Mouse (Mus musculus) layer of hippocampus, adult 2 months (tissue): ENCODE data around the gene Nthl1. TPM values are rescaled to one million over a fixed set of nuclear protein-coding genes. Genes with fewer than 3 reads are reported as not detected.

ENCODE experiments used
- DNase-seq, 2 experiments: peaks; one replicate each; pipeline ENCODE4 v3.0.0; 2022; ENCODE audit warnings: low spot score in 2 of 2
- H3K27ac ChIP-seq: fragments of 200-600 bp; 2 replicates; pipeline ENCODE4 v1.8.1; 2022
- H3K4me3 ChIP-seq: fragments of 200-600 bp; 2 replicates; pipeline ENCODE4 v1.8.1; 2022; ENCODE audit warnings: mild to moderate bottlenecking
- CTCF ChIP-seq: fragments of 200-600 bp; conservative IDR thresholded peaks from 2 replicates; pipeline ENCODE4 v1.8.1; 2022; ENCODE audit warnings: antibody characterized with exemption, mild to moderate bottlenecking, moderate library complexity
- total RNA-seq, 2 experiments: library from RNA; stranded (reverse); gene quantifications; 2 replicates each; pipeline ENCODE4 v1.2.3; 2021

Gene Nthl1
- total RNA-seq, 2 experiments from 2014 or later = 6.2 to 6.8 TPM

DNA sequence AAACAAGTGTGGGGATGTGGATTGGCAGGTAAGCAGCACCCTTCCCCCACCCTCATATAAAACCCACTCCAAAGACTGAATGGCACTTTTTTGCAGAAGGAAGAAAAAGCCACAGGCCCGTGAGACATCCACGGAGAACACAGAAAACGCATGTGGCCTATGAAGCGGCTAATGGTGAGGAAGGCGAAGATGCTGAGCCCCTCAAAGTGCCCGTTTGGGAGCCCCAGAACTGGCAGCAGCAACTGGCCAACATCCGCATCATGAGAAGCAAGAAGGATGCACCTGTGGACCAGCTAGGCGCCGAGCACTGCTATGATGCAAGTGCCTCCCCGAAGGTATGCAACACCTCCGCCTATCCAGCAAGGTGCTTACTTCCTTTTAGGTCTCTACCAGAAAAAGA, 1.4 kb downstream of the Nthl1 start:
- TF ChIP-seq CTCF = no peak
- DNase-seq = no peak
- Histone ChIP-seq H3K27ac (peak overlapping the region; percentile 92; the same call in 1 of the 2 replicates), H3K4me3 (no peak overlapping the region)

DNA sequence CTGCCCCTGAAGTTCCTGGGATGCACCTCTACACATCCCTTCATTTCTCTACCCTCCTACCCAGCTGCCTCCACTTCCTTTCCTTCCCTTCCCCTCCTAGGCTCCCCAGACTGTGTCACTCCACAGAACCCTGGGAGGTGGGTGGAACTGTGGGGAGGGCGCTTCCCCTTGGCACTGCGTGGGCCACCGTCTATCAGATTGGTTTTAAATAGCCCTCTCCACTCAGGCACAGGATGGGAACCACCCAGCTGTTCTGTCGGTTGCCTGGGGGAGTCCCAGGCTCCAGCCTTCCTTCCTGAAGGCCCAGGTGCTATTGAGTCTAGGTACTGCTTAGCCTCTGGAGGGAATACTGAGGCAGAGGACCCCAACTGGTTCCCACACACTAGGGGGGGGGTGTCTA, 2.5 kb downstream of the Nthl1 start:
- Histone ChIP-seq H3K4me3 (no peak overlapping the region), H3K27ac (peak overlapping the region; percentile 44)
- DNase-seq = no peak
- TF ChIP-seq CTCF = no peak

DNA sequence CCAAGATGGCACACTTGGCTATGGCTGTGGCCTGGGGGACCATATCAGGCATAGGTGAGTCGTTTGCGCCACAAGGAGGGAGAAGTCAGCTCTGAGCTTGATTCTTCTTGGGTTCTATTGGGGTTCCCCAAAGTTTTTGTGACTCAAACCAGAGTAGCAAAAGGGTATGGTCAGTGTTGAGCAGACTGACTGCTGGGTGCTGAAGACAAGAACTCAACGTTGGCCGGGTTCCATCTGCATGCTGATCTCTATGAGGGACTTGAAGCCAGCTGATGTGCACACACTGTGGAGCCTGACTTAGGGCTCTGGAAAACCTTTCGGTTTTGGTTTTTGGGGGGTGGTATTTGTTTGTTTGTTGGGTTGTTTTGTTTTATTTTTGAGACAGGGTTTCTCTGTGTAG, 3.2 kb downstream of the Nthl1 start:
- TF ChIP-seq CTCF = no peak
- Histone ChIP-seq H3K27ac (peak overlapping the region; percentile 44), H3K4me3 (no peak overlapping the region)
- DNase-seq = no peak

DNA sequence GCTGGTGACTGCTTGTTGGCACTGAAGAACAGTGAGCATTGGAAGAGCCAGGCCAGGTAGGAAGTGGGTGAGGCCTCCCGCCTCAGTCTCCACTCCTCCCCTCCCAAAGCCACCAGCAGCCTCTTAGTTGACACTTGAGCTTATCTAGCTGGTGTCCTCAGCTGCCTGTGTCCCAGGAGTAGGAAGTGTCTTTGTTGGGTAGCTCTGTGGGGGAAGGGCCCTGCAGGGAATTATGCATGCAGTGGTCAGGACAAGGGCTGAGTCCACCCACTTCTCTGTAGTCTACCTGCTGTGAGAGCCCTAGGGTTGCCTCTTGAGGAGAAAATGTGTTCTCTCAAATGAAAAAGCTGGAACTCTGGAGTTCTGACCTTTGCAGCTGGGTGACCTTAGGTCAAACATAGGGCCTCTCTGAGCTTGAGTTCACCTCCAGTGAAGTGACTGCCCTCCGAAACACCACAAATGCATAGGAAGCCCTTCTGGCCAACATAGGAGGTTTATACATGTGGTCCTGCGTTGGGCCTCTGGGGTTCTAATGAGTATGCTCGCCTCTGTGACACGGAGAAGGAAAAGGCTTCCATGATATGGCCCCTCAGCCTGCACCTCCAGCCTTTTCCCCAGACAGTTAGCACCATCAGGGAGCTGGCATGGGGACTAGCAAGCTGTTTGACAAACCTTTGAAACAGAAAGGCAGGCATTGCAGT, 4.5 kb downstream of the Nthl1 start:
- Histone ChIP-seq H3K4me3 (no peak overlapping the region), H3K27ac (0 out of 2 replicates have a peak overlapping the region, but pooled peaks have one; percentile 23)
- no peak for TF ChIP-seq CTCF
- DNase-seq = no peak

DNA sequence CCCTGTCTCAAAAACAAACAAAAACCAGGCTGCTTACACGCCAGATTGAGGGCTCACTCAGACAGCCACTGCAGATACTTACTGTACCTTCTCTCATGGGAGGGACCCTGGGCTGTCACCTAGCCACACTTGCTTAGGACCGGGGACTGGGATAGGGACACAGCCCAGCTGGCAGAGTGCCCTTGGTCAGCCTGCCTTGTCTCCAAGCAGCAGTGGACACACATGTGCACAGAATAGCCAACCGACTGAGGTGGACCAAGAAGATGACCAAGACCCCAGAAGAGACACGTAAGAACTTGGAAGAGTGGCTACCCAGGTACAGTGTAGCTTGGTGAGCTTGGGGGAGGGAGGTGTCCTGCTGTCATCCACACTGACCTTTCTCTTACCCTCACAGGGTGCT, 5.7 kb downstream of the Nthl1 start:
- TF ChIP-seq CTCF = no peak
- no peak overlapping the region for H3K4me3 ChIP-seq
- H3K27ac ChIP-seq = no peak overlapping the region
- no peak for DNase-seq

DNA sequence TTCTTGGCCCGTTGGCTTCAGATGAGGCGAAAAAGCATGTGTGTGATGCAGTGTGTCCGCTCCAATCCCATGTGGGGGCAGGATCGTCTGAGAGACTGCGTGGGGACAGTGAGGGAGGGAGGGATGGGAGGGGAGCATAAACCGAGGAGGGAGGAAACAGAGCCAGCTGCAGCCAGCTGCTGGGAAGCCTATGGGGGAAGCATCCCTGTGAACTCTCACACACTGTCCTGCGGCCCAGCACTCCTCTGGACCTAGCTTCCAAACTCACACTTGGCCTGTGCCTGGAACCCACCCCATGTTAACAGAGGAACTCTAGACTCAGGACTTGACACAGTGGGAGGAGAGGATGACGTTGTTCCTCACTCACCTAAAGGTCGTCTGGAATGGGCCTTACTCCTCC, 6.4 kb downstream of the Nthl1 start:
- no peak for DNase-seq
- Histone ChIP-seq H3K27ac (no peak overlapping the region), H3K4me3 (no peak overlapping the region)
- TF ChIP-seq CTCF = no peak

DNA sequence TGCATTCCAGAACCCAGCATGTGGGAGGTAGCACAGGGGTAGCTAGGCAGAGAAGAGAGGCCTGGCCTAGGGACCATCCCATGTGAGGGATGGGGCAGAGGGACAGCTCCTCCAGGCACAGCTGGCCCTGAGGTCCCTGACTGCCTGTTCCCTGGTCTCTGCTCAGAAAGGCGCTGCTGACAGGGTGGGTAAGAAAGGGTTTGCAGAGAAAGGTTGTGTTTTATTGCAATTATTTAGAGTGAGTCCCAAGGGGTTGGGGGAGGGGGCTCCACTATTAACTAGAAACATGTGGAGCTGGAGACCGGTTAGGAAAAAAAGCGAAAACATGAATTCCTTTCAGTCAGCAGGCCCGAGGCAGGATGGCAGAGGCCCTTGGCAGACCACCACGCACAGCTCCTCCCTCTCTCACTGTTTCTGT, 7.1 kb downstream of the Nthl1 start:
- Histone ChIP-seq H3K27ac (no peak overlapping the region), H3K4me3 (no peak overlapping the region)
- no peak for DNase-seq
- TF ChIP-seq CTCF = no peak

DNA sequence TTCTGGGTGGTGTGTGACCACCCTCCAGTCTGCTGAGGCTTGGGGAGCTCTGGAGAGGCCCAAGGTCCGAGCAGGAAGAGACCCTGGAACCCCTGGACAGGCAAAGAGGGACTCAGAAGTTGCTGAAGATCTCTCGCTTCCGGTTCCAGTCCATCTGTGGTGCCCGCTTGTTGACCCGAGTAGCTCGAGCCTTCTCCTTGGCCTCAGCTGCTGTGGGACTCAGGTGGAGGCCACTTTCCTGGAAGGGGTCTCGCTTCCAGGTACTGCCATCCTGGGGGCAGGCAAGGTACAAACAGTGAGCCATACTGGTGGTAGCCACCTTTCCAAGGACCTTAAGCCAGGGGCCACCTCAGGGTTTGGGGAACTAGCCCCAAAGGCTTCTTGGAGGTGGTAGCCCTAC, 7.6 kb downstream of the Nthl1 start:
- no peak for TF ChIP-seq CTCF
- no peak overlapping the region for H3K27ac ChIP-seq
- no peak overlapping the region for H3K4me3 ChIP-seq
- no peak for DNase-seq

DNA sequence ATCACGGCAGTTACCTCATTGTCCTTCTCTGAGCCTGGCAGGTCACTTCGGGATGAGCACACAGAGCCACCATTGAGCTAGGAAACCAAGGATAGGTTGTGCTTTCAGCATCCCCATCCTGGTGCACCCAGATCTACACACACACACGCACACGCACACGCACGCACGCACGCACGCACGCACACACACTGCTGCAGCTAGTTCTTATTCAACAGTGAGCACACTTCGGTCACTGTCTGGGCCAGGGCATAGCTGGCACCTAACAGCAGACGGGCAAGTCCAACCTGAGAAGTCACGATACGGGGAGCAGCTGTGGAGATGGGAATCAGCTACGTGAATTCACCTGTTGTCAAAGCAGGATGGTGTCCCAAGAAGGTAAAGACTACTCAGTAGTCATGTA, 8.1 kb downstream of the Nthl1 start:
- H3K4me3 ChIP-seq = no peak overlapping the region
- H3K27ac ChIP-seq = no peak overlapping the region
- no peak for DNase-seq
- TF ChIP-seq CTCF = no peak

DNA sequence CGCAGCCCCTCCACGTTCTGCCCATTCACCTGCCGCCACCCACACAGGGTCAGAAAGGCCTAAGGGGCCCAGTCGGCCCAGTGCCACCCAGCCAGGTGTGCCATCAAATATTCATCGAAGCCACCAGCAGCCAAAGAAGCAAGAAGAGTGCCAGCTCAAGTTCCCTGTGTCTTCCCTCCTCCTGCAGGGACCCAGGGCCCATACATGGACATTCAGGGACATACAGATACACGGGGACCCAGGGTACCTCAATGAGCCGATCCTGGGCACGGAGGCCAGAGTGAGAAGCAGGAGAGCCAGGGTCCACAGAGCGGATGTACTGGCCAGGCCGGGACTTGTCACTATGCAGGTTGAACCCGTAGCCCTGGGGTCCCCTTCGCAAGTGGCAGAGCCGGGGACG, 9.5 kb downstream of the Nthl1 start:
- Histone ChIP-seq H3K27ac (no peak overlapping the region), H3K4me3 (no peak overlapping the region)
- TF ChIP-seq CTCF = no peak
- DNase-seq = no peak

DNA sequence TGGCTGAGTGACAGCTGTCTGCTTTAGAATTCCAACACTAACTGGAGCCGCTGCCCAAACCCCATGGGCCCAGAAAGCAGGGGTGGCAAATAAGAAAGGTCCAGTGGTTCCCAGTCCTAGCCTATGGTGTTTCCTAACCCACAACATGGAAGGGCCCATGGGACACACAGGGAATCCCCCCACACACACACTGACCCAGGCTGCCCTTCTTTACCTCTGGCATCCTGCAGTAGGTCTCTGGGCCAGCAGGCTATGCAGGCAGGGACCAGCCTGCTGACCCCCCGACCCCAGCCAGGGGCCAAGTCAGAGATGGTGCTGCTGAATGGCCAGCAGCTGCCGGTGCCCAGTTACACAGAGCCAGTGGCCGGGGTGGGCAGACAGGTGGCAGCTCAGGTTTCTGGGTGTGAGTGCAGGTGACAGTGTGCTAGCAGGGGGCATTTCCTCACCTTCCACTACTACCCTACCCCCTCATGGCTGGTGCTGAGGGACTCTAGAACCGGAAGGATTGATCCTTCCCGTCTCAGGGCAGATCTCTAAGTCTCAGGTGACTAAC, 10.4 kb downstream of the Nthl1 start:
- DNase-seq = no peak
- H3K4me3 ChIP-seq = no peak overlapping the region; the same call in 1 of the 2 replicates
- TF ChIP-seq CTCF = no peak
- H3K27ac ChIP-seq = peak overlapping the region; percentile 89

DNA sequence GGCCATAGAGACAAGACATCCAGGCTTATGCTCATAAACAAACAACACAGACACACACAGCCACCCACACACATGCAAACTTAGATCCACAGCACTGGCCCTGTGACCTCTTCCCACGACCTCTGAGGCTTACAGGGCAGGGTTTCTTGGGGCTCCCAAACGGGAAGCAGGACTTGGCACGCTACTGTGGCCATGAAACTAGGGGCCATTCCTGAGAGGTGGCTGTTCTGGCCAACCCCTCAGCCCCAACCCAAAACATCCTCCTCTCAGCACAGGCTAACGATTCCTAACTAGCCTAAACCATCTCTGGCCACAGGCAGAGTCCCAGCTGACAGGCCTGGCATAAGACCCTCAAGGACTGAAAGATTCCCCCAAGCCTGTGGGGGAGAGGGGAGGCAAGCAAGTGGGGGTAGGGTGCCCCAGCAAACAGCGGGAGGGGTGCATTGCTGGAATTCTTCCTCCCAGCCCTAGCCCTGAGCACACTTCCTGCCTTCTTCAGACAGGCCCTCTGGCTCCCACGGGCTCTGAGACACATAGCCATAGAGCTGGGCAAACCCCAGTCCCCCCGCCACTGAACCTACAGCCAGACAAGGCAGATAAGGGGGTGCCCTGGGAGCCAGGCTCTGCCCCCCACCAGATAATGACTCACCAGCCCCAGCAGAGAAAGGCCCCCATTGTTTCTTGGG, 11.7 kb downstream of the Nthl1 start:
- DNase-seq = no peak
- TF ChIP-seq CTCF = no peak
- H3K4me3 ChIP-seq = peak overlapping the region; percentile 34
- peak overlapping the region; percentile 89 for H3K27ac ChIP-seq

DNA sequence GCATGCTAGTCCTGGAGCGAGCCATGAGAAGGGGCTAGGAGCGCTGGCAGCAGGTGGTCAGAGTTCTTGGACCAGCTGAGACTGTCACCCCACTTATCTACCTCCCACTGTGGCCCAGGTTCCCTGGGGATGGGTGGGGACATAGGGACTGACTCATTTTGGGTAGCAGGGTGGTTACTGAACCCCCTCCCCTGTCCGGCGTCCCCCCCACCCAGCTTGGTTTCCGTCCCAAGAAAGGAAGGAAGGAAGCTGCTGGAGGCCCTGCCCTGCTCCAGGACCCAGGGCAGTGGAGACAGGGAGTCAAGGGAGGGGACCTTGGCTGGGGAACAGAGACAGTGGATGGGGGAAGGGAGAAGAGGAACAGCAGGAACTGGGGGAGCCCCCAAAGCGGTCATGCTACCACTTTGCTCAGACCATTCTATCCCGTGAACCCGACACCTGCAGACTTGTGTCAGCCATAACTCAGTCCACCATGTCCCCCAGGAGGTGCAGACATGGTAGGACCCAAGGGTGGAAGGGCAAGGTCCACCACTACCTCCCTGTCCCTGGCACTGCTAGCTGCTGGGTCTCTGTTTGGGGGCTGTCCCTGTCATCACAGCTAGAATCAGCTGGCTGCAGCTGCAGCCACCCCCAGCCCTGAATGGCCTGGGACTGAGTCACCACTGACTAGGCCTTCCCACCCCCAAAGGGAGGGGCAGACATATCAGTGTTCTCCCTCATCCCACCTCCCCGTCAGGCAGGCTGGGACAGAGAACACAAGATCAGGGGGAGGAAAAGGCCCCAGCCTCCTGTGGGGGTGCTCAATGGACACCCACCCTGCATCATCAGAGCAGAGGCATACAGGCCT, 12.6 kb downstream of the Nthl1 start:
- peak overlapping the region; percentile 89 for H3K27ac ChIP-seq
- no peak for DNase-seq
- peak overlapping the region; percentile 34; the same call in 1 of the 2 replicates for H3K4me3 ChIP-seq
- TF ChIP-seq CTCF = no peak
